Mouse (Mus musculus) stomach, embryonic 14.5 days (tissue): ENCODE measurements around the gene Gm17662. TPM values are rescaled to one million over a fixed set of nuclear protein-coding genes. Genes with fewer than 3 reads are reported as not detected.

Source experiments
- ATAC-seq: fragments of 200-750 bp; cut with Nextera tagmentation; 2 replicates; pipeline ENCODE4 v1.8.0; 2017; ENCODE audit warnings: low read depth, moderate TSS enrichment; ENCODE audit not compliant: insufficient number of reproducible peaks, insufficient read depth, low FRiP score
- H3K27ac ChIP-seq: fragments of 300-500 bp; sonication (generic); 2 replicates; pipeline ENCODE4 v1.5.1; 2014; ENCODE audit warnings: mild to moderate bottlenecking, low read length, moderate library complexity, mixed read lengths
- H3K27me3 ChIP-seq: fragments of 300-500 bp; sonication (generic); 2 replicates; pipeline ENCODE4 v1.6.1; 2014; ENCODE audit warnings: low read length, control low read depth, mixed read lengths; ENCODE audit not compliant: control insufficient read depth, insufficient read depth
- H3K36me3 ChIP-seq: fragments of 300-500 bp; sonication (generic); 2 replicates; pipeline ENCODE4 v1.6.1; 2014; ENCODE audit warnings: mild to moderate bottlenecking, control low read depth, low read length, moderate library complexity, mixed read lengths; ENCODE audit not compliant: control insufficient read depth, insufficient read depth
- H3K4me1 ChIP-seq: fragments of 300-500 bp; sonication (generic); 2 replicates; pipeline ENCODE4 v1.6.1; 2014; ENCODE audit warnings: low read length, control low read depth, mixed read lengths; ENCODE audit not compliant: control insufficient read depth, insufficient read depth
- H3K4me2 ChIP-seq: fragments of 300-500 bp; sonication (generic); replicated peaks from 2 replicates; pipeline ENCODE4 v1.6.1; 2014; ENCODE audit warnings: low read depth, low read length, control low read depth
- H3K4me3 ChIP-seq: fragments of 300-500 bp; sonication (generic); 2 replicates; pipeline ENCODE4 v1.5.1; 2014; ENCODE audit warnings: low read depth, low read length, control low read depth
- H3K9ac ChIP-seq: fragments of 300-500 bp; sonication (generic); replicated peaks from 2 replicates; pipeline ENCODE4 v1.6.1; 2014; ENCODE audit warnings: low read depth, mild to moderate bottlenecking, control low read depth, low read length, moderate library complexity, mixed read lengths
- H3K9me3 ChIP-seq: fragments of 300-500 bp; sonication (generic); 2 replicates; pipeline ENCODE4 v1.6.1; 2016; ENCODE audit warnings: low read depth, low read length, control low read depth; ENCODE audit not compliant: control insufficient read depth
- WGBS: fragments of 180-500 bp; shearing (Covaris S2); extraction: QIAGEN DNeasy Blood & Tissue Kit; methylation state at CpG from one replicate; pipeline ENCODE4 v1.1.7; 2014; 5-methylcytosine and 5-hydroxymethylcytosine counted together
- polyA plus RNA-seq: library from polyadenylated mRNA; unstranded; fragments of >200 nt; fragmentation: Nextera tagmentation; extraction: Ambion mirVana; gene quantifications from 2 replicates; pipeline ENCODE4 v1.2.1, GENCODE M21; 2014

Gene Gm17662
- polyA plus RNA-seq, 1 experiment from 2014 or later = not detected

GRCm38 (mm10) chr4:104894004-104894734 lies 37.0 kb downstream of the Gm17662 start:
- Histone ChIP-seq H3K36me3 (no peaks in the 10 kb centered on the region), H3K9me3 (no peaks in the 10 kb centered on the region), H3K27ac (no peak overlapping the region), H3K4me2 (no peak overlapping the region), H3K4me1 (no peaks in the 10 kb centered on the region), H3K4me3 (no peak overlapping the region), H3K9ac (no peak overlapping the region), H3K27me3 (no peaks in the 10 kb centered on the region)
- 48% methylated on average over 13 of the region's 13 CpGs for WGBS
- no peak for ATAC-seq

DNA sequence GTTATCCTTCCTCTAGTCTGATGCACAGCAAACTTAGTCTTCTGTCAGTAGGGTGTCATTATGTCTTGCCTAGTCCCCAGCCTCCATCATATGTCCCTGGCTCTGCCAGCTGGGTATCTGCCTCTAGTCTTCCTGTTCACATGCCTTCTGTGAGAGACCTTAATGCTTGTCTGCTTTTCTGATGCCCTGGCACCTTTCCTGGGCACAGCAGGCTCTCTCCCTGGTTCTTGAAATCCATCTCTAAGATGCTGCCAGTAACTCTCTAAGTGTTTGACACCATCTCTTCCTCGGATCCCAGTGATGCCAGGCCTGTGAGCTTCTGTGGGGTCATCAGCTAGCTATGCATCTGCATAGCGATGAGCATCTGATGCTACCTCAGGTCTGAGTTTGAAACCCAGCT lies 45.7 kb downstream of the Gm17662 start:
- H3K9me3 ChIP-seq = no peaks in the 10 kb centered on the region
- H3K27me3 ChIP-seq = no peaks in the 10 kb centered on the region
- no peak overlapping the region for H3K27ac ChIP-seq
- H3K9ac ChIP-seq = no peak overlapping the region
- H3K4me3 ChIP-seq = no peak overlapping the region
- 85% methylated on average over 2 of the region's 2 CpGs for WGBS
- H3K36me3 ChIP-seq = no peaks in the 10 kb centered on the region
- H3K4me2 ChIP-seq = no peak overlapping the region
- no peak for ATAC-seq
- H3K4me1 ChIP-seq = no peaks in the 10 kb centered on the region

DNA sequence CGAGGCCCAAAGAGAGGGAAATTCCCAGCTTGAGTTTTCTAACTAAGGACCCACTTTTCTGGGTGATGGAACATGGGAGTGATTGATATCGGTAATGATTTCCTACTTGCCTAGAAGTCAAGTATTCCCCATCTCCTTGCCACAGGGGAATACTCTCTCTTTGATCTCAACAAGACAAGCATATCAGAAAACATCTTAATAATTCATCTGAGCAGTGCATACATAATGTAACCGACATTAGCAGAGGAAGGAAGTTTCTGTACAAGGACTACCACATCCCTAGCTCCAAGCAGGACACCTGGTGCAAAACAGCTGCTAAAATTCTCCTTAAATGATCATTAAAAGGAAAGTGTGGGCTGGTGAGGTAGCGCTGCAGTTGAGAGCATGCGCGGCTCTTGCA lies 47.9 kb downstream of the Gm17662 start:
- Histone ChIP-seq H3K4me3 (no peak overlapping the region), H3K27ac (no peak overlapping the region), H3K9me3 (no peaks in the 10 kb centered on the region), H3K4me1 (no peaks in the 10 kb centered on the region), H3K36me3 (no peaks in the 10 kb centered on the region), H3K4me2 (no peak overlapping the region), H3K27me3 (no peaks in the 10 kb centered on the region), H3K9ac (no peak overlapping the region)
- 81% methylated on average over 6 of the region's 6 CpGs for WGBS
- no peak for ATAC-seq

Other genes starting within 250 kb of the Gm17662 start
- not detected in 2 replicates for gene C8b, start 91.0 kb upstream of the Gm17662 start, polyA plus RNA-seq
- not detected in 2 replicates for gene C8a, start 19.1 kb downstream of the Gm17662 start, polyA plus RNA-seq
- gene Fyb2, start 56.1 kb downstream of the Gm17662 start, polyA plus RNA-seq = not detected in 2 replicates